Mouse (Mus musculus) hematopoietic stem cell, adult 5-6 weeks (primary cell): ENCODE measurements at regions not wholly inside any gene's neighbourhood (a gene's known extent, or its start where the extent isn't known, plus 50 kb on each side); places are given as distances from the start of the nearest gene placed in this dataset.

Source experiments
- ATAC-seq, 2 experiments: fragments of 125-278 bp in 1 of 2; replicated peaks in 1 of 2; 2 replicates each; pipeline ENCODE4 v1.8.0; 2016 to 2017; ENCODE audit warnings: inconsistent platforms in 2 of 2, mild to moderate bottlenecking in 2 of 2, moderate number of reproducible peaks in 2 of 2, low read depth in 1 of 2, moderate TSS enrichment in 1 of 2; ENCODE audit not compliant: low FRiP score in 2 of 2, poor library complexity in 2 of 2, severe bottlenecking in 2 of 2, insufficient read depth in 1 of 2, low TSS enrichment in 1 of 2

DNA sequence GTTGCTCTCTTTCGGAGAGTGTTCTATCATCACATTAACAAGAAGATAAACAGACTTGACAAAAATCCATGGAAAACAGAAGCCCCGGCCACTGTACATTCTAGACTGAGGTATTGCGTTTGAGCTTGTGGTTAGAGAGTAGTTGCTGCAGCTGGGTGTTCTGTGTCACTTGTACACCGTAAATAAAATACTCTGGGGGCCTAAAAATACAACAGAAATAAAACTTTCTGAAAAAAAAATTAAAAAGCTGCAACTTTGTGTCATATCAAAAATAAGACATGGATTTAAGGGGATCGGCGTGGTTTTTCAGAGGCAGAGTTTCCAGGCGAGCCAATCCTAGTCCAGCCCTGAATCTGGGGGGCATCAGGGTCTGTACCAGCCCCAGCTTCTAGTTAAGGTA lies 75.1 kb upstream of the Foxo1 start:
- no peak for ATAC-seq

- no peak for ATAC-seq
Observed at GRCm38 (mm10) chr3:52194216-52194615, 73.9 kb upstream of the Foxo1 start.

- no peak for ATAC-seq
Observed at GRCm38 (mm10) chr3:52195486-52195885, 72.7 kb upstream of the Foxo1 start.

GRCm38 (mm10) chr3:52196047-52196935 lies 71.8 kb upstream of the Foxo1 start:
- ATAC-seq = peak; percentile 33 to 56; a peak in 3 of 4 replicates

GRCm38 (mm10) chr3:52196936-52197246 lies 71.2 kb upstream of the Foxo1 start:
- ATAC-seq = no peak

- peak; percentile 34 to 47 for ATAC-seq
Observed at GRCm38 (mm10) chr3:52197982-52198750, 70.0 kb upstream of the Foxo1 start.

GRCm38 (mm10) chr3:52198751-52199738 lies 69.1 kb upstream of the Foxo1 start:
- peak; percentile 43 to 49 for ATAC-seq

DNA sequence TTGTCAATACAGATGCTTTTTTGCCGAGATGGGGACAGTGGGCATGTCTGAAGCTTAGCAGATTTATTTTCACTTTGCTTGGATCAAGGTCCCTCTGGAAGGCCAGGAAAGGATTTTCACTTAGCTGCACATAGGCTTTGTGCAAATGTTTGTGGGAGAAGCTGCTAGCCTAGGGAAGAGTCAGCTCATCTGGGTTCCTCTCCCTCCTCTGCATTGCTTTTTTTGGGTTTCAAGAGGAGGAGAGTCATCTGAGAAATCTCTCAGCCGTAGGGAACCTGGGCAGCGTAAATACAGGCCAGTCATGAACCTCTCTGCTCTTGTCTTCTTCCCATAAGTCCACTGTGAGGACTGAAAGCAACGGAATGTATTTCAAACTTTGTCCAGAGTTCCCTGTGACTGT lies 68.0 kb upstream of the Foxo1 start:
- no peak for ATAC-seq

DNA sequence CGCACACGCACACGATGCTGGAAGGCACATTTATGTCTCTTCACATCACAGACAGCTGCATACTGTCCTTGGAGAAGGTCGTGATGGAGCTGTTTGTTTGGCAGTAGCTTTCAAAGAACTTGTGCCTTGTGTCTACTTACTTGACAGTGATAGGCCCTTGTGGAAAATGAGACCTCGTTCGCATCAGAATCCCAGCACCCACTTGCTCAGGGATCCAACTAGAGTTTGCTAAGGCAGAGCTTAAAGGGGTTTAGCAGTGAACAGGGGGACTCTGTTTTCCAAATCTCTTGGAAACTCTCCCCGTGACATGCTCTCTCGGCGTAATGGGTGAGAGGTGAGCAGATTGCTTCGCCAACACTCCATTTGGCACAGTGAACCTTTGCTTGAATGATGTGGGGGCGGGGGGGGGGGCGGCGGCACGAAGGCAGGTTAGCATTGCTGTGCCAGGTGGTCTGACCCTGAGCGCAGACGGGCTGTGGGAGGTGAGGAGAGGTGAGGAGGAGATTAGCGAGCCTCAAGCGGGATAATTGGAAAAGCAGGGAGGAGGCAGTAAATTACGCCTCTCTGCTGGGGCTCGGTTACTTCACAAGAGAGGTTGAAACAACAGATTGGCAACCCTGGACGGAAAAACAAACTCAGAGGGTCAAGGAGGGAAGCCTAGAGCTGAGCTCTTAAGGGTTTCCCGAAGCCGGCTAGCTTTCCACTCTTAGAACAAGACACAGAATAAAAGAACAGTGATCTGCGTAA lies 57.4 kb upstream of the Foxo1 start:
- no peak for ATAC-seq

- no peak for ATAC-seq
Observed at GRCm38 (mm10) chr3:52211303-52211695, 56.8 kb upstream of the Foxo1 start.

GRCm38 (mm10) chr3:52214114-52214513 lies 54.0 kb upstream of the Foxo1 start:
- ATAC-seq = no peak

GRCm38 (mm10) chr3:52215083-52215482 lies 53.1 kb upstream of the Foxo1 start:
- ATAC-seq = no peak
